Mouse (Mus musculus): ENCODE data around the gene Raet1e. TPM values are rescaled to one million over a fixed set of nuclear protein-coding genes. Genes with fewer than 3 reads are reported as not detected.
"Not testable (repeated sequence)": the region's sequence is repeated elsewhere in the genome, so short reads cannot be mapped to it uniquely, and the experiment has no call there.

Raet1e gene
- polyA plus RNA-seq, 1 experiment from 2014 or later: 2.3 TPM

DNA sequence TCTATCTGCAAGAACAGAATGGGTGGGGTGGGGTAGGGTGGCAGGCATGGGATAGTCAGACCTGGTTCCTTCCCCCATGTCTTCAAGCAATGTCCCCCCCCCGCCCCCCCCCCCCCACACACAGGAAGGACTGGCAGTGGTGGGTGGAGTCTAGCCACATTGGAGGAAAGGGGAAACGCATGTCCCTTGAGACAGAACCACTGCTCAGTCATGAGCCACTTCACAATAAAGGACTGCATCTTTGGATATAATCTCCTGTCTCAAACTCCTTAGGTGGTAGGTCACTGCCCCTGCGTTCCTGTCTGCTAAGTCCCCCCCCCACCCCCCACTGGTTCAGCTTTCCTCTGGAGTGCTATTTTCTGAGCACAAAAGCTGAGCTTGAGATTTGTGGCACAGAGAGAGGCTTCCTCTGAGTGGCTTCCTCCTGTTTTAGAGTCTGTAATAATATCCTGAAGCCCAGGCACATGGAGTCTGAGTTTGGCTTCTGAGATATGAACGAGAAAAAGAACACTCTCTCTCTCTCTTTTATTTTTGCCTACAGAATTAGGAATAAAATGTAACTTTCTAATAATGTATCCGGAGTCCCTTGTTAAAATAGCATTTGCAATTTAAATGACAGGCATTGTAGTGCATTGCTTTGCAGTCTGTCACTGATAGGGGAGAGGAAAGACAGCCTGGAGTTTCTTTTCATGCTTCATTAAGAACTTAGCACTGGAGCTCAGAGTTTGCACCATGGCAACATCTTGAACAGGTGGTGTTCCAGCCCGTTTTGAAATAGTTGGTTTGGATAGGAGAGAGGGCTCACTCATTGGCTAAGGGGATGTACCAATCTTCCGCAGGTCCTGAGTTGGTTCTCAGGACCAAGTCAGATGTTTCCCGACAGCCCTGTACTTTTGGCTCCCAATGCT lies 112.8 kb downstream of the Raet1e start:
- not testable (repeated sequence) for H3K27me3 ChIP-seq (ENCODE audit: control insufficient read depth, insufficient read depth, low read length); ATAC-seq (replicated peaks; ENCODE audit: extremely low read depth, insufficient read depth, low FRiP score); H3K27ac ChIP-seq (ENCODE audit: low read length); H3K9ac ChIP-seq (ENCODE audit: low read length); H3K4me2 ChIP-seq (ENCODE audit: low read depth, low read length); H3K9me3 ChIP-seq (replicated peaks; ENCODE audit: control insufficient read depth, low read length); H3K36me3 ChIP-seq (ENCODE audit: control insufficient read depth, insufficient read depth); H3K4me3 ChIP-seq (ENCODE audit: low read length); H3K4me1 ChIP-seq (ENCODE audit: control insufficient read depth, insufficient read depth, low read length)
- 39% methylated on average over 8 of the region's 8 CpGs for WGBS

DNA sequence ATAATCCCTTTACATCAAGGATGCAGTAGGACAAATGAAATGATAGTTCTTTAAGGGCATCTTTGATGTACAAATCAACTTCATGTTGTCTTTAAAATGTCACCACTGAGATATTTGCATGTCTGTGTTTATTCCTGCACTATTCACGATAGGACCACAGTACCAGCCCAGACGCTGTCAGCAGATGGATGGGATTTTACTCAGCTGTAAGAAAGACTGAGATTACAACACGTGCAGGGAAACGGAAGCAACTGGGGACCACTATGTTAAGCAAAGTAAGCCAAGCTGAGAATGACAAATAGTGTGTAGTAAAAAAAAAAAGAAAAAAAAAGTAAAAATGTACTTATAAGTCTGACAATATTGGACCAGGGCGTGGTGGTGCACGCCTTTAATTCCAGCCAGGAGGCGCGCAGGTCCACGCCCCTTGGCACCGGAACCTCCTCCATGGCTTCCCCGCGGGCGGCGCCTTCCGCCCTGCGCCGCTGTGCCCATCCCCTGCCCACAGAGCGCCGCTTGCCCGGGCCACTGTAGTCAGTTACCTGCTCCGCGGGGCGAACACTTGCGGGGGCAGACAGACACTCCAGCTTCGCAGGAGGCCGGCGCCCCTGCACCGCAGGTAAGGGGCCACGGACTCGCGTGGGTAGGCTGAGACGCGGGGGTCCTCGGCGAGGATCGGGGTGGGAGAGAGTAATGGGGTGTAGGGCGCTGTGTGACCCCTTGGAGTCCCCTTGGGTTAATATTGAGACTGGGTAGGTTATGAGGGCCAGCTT lies 114.7 kb downstream of the Raet1e start:
- H3K27ac ChIP-seq (ENCODE audit: low read length); H3K4me1 ChIP-seq (ENCODE audit: control insufficient read depth, insufficient read depth, low read length); H3K36me3 ChIP-seq (ENCODE audit: control insufficient read depth, insufficient read depth); H3K9me3 ChIP-seq (replicated peaks; ENCODE audit: control insufficient read depth, low read length); H3K27me3 ChIP-seq (ENCODE audit: control insufficient read depth, insufficient read depth, low read length): not testable (repeated sequence)
- Histone ChIP-seq H3K4me2 (ENCODE audit: low read depth, low read length) (peak overlapping the region; percentile 94), H3K9ac (ENCODE audit: low read length) (peak overlapping the region; percentile 57), H3K4me3 (ENCODE audit: low read length) (peak overlapping the region; percentile 65)
- ATAC-seq (replicated peaks; ENCODE audit: extremely low read depth, insufficient read depth, low FRiP score): 0 out of 2 replicates have a peak, but pooled peaks have one; percentile 41
- WGBS: 3% methylated on average over 36 of the region's 37 CpGs

DNA sequence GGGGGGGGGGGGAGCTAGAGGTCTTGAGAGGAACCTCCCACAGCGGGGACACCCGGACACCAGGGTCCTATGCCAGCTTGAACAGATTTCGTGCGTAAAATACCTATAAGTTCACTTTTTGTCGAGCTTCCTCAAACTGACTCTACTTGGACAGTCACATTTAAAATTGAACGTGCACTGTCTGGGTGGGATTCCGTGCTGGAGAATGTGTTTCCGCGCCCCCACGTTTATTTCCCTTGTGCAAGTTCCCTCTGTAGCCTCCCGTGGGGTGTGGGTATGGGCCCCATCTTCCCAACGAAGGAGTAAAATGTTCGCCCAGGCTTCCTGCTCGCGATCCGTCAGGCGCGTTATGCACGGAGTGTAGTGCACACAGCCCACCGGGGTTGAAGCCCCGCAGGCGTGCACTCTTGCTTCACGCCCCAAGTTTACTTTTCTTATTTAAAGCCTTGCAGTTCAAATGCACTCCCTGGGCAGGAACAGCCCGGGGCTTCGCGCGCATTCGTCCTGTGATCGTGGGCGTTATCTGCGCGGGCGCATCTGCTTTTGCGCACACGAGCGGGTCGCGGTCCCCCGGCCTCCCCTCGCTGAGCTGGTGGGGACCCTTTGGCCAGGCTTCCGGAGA lies 115.4 kb downstream of the Raet1e start:
- no peaks in the 10 kb centered on the region for H3K36me3 ChIP-seq (ENCODE audit: control insufficient read depth, insufficient read depth)
- WGBS: under 1% methylated on average over 41 of the region's 41 CpGs
- H3K4me1 ChIP-seq (ENCODE audit: control insufficient read depth, insufficient read depth, low read length): no peaks in the 10 kb centered on the region
- H3K27ac ChIP-seq (ENCODE audit: low read length): no peak overlapping the region
- H3K27me3 ChIP-seq (ENCODE audit: control insufficient read depth, insufficient read depth, low read length): 0 out of 2 replicates have a peak, but pooled peaks cover 2% of the 10 kb centered on the region
- H3K9ac ChIP-seq (ENCODE audit: low read length): peak overlapping the region; percentile 57
- peak overlapping the region; percentile 65 for H3K4me3 ChIP-seq (ENCODE audit: low read length)
- no peaks in the 10 kb centered on the region for H3K9me3 ChIP-seq (replicated peaks; ENCODE audit: control insufficient read depth, low read length)
- H3K4me2 ChIP-seq (ENCODE audit: low read depth, low read length): peak overlapping the region; percentile 94
- no peak for ATAC-seq (replicated peaks; ENCODE audit: extremely low read depth, insufficient read depth, low FRiP score)

DNA sequence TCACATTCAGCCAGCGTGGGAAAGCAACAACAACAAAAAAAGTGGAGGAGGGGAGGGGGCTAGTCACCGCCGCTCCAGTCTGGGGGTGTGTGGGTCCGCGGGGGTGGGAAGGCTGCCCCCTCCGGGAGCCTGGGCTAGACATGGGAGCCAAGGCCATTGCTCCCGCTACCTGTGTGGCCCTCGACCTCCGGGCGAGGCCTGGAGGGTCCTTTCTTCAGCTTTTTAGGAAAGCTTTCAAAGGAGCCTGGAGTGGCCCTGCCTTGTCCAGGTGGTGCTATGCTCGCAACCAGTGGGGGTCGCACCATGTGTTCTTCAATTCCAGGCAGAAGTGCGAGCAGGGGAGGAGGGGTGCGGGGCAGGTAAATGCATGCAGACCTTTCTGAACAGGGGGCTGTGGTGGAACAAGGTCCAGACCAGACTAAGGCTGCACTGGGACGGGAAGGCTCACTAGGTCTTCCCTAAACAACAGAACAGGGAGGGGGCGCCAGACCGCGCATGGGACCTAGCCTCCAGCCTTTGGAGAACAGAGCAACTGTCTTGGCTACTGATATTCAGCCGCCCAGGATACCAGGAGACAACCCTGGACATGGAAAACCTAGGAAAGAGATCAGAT lies 116.2 kb downstream of the Raet1e start:
- Histone ChIP-seq H3K27me3 (ENCODE audit: control insufficient read depth, insufficient read depth, low read length) (0 out of 2 replicates have a peak, but pooled peaks cover 2% of the 10 kb centered on the region), H3K36me3 (ENCODE audit: control insufficient read depth, insufficient read depth) (no peaks in the 10 kb centered on the region), H3K4me2 (ENCODE audit: low read depth, low read length) (peak overlapping the region; percentile 94), H3K9me3 (replicated peaks; ENCODE audit: control insufficient read depth, low read length) (no peaks in the 10 kb centered on the region), H3K4me1 (ENCODE audit: control insufficient read depth, insufficient read depth, low read length) (no peaks in the 10 kb centered on the region), H3K9ac (ENCODE audit: low read length) (no peak overlapping the region; the same call in 1 of the 2 replicates), H3K4me3 (ENCODE audit: low read length) (peak overlapping the region; percentile 65), H3K27ac (ENCODE audit: low read length) (no peak overlapping the region)
- ATAC-seq (replicated peaks; ENCODE audit: extremely low read depth, insufficient read depth, low FRiP score): no peak
- 12% methylated on average over 19 of the region's 19 CpGs for WGBS

DNA sequence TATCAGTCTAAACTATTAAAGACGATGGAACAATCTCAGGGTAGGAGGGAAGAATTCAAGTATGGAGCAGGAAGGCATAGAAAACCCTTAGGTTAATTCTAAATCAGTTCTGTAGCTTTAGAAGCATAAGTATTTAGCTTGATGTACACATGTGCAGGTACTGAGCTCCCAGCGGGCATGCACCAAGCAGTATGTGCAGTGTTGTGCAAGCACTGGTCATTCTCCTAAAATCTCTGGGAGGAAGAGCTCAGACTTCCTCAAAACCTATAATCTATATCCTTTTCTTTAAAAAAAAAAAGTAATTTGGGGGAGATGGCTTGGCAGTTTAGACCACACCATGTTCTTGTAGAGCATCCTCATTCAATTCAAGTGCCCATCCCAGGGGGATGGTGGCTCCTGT lies 120.1 kb downstream of the Raet1e start:
- H3K9ac ChIP-seq (ENCODE audit: low read length); H3K9me3 ChIP-seq (replicated peaks; ENCODE audit: control insufficient read depth, low read length); H3K27me3 ChIP-seq (ENCODE audit: control insufficient read depth, insufficient read depth, low read length); H3K36me3 ChIP-seq (ENCODE audit: control insufficient read depth, insufficient read depth); H3K4me1 ChIP-seq (ENCODE audit: control insufficient read depth, insufficient read depth, low read length); ATAC-seq (replicated peaks; ENCODE audit: extremely low read depth, insufficient read depth, low FRiP score); H3K27ac ChIP-seq (ENCODE audit: low read length); H3K4me3 ChIP-seq (ENCODE audit: low read length); H3K4me2 ChIP-seq (ENCODE audit: low read depth, low read length): not testable (repeated sequence)
- 86% methylated on average over 2 of the region's 2 CpGs for WGBS

DNA sequence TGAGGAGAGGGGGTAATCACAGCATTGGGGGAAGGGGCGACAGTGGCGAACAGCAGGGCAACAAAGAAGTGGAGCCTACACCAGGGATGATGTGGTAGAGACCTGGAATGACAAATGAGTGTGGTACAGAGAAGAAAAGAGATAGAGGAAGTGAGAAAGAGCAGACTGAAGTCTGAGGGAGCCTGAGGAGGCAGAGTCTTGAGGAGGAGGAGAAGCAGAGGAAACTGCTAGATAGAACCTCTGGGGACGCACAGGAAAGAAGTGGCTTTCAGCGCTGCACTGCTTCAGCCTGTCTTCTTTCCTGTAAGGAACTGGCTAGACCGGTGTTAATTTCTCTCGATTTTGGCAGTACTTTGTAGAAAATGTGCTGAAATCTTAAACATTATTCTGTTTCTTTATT lies 124.4 kb downstream of the Raet1e start:
- WGBS: 30% methylated on average over 6 of the region's 6 CpGs
- no peak for ATAC-seq (replicated peaks; ENCODE audit: extremely low read depth, insufficient read depth, low FRiP score)
- H3K27me3 ChIP-seq (ENCODE audit: control insufficient read depth, insufficient read depth, low read length): no peaks in the 10 kb centered on the region

DNA sequence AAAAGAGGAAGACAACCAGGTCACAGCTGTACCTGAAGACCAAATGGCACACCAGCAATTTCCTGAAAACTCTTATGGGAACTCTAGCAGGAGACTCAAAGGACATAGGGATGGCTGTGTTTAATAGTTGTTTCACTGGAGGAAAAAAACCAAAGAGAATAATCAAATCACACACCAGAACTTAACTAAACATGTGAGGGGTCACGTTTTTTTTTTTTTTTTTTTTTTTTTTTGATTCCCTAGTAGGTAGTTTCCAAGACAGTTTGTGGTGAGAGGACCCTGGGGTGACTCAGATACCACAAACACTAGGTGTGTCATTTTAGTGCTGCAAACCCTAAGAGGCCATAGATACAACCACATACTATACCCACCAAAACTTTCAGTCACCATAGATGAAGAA lies 137.3 kb downstream of the Raet1e start:
- H3K27me3 ChIP-seq (ENCODE audit: control insufficient read depth, insufficient read depth, low read length): no peaks in the 10 kb centered on the region
- H3K27ac ChIP-seq (ENCODE audit: low read length): no peak overlapping the region
- no peak overlapping the region for H3K4me3 ChIP-seq (ENCODE audit: low read length)
- H3K9ac ChIP-seq (ENCODE audit: low read length): no peak overlapping the region
- no peaks in the 10 kb centered on the region for H3K9me3 ChIP-seq (replicated peaks; ENCODE audit: control insufficient read depth, low read length)
- no peak for ATAC-seq (replicated peaks; ENCODE audit: extremely low read depth, insufficient read depth, low FRiP score)
- WGBS: 36% methylated on average over 1 of the region's 1 CpGs
- H3K36me3 ChIP-seq (ENCODE audit: control insufficient read depth, insufficient read depth): no peaks in the 10 kb centered on the region
- H3K4me2 ChIP-seq (ENCODE audit: low read depth, low read length): no peak overlapping the region
- H3K4me1 ChIP-seq (ENCODE audit: control insufficient read depth, insufficient read depth, low read length): no peaks in the 10 kb centered on the region

More for the DNA sequence above, 124.4 kb downstream of the Raet1e start:
- Histone ChIP-seq H3K9ac (ENCODE audit: low read length) (no peak overlapping the region), H3K27ac (ENCODE audit: low read length) (no peak overlapping the region), H3K36me3 (ENCODE audit: control insufficient read depth, insufficient read depth) (no peaks in the 10 kb centered on the region), H3K9me3 (replicated peaks; ENCODE audit: control insufficient read depth, low read length) (no peaks in the 10 kb centered on the region), H3K4me1 (ENCODE audit: control insufficient read depth, insufficient read depth, low read length) (no peaks in the 10 kb centered on the region), H3K4me2 (ENCODE audit: low read depth, low read length) (no peak overlapping the region), H3K4me3 (ENCODE audit: low read length) (no peak overlapping the region)

DNA sequence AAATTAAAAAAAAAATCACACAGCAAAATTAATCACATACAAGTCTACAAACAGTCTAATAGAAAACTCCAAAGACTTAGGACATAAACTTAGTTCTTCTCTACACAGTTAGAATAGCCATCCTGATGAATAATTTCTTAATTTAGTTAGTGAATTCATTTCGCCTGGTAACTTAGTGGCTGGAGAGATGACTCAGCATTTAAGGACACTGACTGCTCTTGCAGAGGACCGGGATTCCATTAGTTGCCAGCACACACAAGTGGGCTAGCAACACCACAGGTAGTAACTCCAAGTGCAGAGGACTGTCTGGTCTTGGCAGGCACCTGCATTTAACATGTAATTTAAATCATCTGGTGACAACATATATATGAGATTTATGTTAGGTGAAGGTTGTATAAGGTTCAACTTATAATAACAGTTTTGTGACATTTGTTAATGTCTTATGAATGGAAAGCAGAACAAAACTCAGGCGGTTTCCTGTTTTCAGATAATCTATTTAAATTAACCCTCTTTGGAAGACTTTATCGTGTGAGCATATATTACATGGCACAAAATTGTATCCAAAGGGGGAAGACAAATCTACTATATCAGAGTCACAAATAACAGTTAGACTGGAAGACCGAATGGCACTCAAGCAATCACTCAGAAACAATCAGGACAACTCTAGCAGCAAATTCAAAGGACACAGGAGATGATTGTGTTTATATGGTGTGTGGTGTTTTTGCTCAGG lies 138.8 kb downstream of the Raet1e start:
- Histone ChIP-seq H3K4me2 (ENCODE audit: low read depth, low read length) (no peak overlapping the region), H3K27ac (ENCODE audit: low read length) (no peak overlapping the region), H3K27me3 (ENCODE audit: control insufficient read depth, insufficient read depth, low read length) (no peaks in the 10 kb centered on the region), H3K4me3 (ENCODE audit: low read length) (no peak overlapping the region), H3K9ac (ENCODE audit: low read length) (no peak overlapping the region), H3K4me1 (ENCODE audit: control insufficient read depth, insufficient read depth, low read length) (no peaks in the 10 kb centered on the region), H3K36me3 (ENCODE audit: control insufficient read depth, insufficient read depth) (no peaks in the 10 kb centered on the region), H3K9me3 (replicated peaks; ENCODE audit: control insufficient read depth, low read length) (no peaks in the 10 kb centered on the region)
- ATAC-seq (replicated peaks; ENCODE audit: extremely low read depth, insufficient read depth, low FRiP score): no peak
- 67% methylated on average over 5 of the region's 5 CpGs for WGBS
